Comparison of ENCODE assay signal across 9 mouse cellular contexts in genomic region chr2:170442535-170442934, GRCm38 (mm10). TPM values are rescaled to one million over a fixed set of nuclear protein-coding genes. Genes with fewer than 3 reads are reported as not detected.
DNase-seq lines count a peak whose midpoint lies in the region; ATAC-seq and TF ChIP-seq lines count a peak whose summit lies in the region.
"Had no signal": no experiment of that assay in that cellular context is flagged by ENCODE, and none has a peak within 500 bp of the region (broad histone marks: within the 10 kb centered on the region; RNA-seq: fewer than 3 reads in every experiment).

No protein-coding gene starts in this region.

- H3K9ac ChIP-seq in kidney, embryonic 16.5 days (replicated peaks; ENCODE audit: low read length): no peak overlapping the region
- H3K9ac ChIP-seq in kidney, postnatal 0 days (ENCODE audit: low read depth, low read length): no peak overlapping the region
- no peak overlapping the region for H3K9ac ChIP-seq in intestine, embryonic 15.5 days
- H3K9ac ChIP-seq: embryonic facial prominence, embryonic 13.5 days had no signal

- no peaks in the 10 kb centered on the region for H3K9me3 ChIP-seq in kidney, embryonic 16.5 days (ENCODE audit: low read length)
- H3K9me3 ChIP-seq in kidney, postnatal 0 days (replicated peaks; ENCODE audit: low read length): no peaks in the 10 kb centered on the region
- no peaks in the 10 kb centered on the region for H3K9me3 ChIP-seq in intestine, embryonic 15.5 days
- H3K9me3 ChIP-seq: embryonic facial prominence, embryonic 13.5 days had no signal

- 82% methylated on average over 3 of the region's 3 CpGs for WGBS in kidney, adult 2 months
- 82% methylated on average over 3 of the region's 3 CpGs for WGBS in kidney, embryonic 16.5 days
- WGBS in kidney, postnatal 0 days: 86% methylated on average over 3 of the region's 3 CpGs
- 72% methylated on average over 3 of the region's 3 CpGs for WGBS in intestine, embryonic 15.5 days

- H3K4me2 ChIP-seq in kidney, embryonic 16.5 days (replicated peaks; ENCODE audit: low read depth, low read length): no peak overlapping the region
- no peak overlapping the region for H3K4me2 ChIP-seq in kidney, postnatal 0 days (ENCODE audit: low read length)
- no peak overlapping the region for H3K4me2 ChIP-seq in intestine, embryonic 15.5 days (replicated peaks)
- H3K4me2 ChIP-seq: embryonic facial prominence, embryonic 13.5 days had no signal

- no peaks in the 10 kb centered on the region for H3K36me3 ChIP-seq in kidney, adult 2 months (ENCODE audit: control insufficient read depth, insufficient read depth, low read length)
- H3K36me3 ChIP-seq in kidney, embryonic 16.5 days (ENCODE audit: insufficient read depth, low read length): no peaks in the 10 kb centered on the region
- no peaks in the 10 kb centered on the region for H3K36me3 ChIP-seq in kidney, postnatal 0 days (ENCODE audit: insufficient read depth, low read length)
- no peaks in the 10 kb centered on the region for H3K36me3 ChIP-seq in intestine, embryonic 15.5 days
- H3K36me3 ChIP-seq: embryonic facial prominence, embryonic 13.5 days had no signal

- TF ChIP-seq CTCF in kidney, adult 2 months (conservative IDR thresholded peaks at IDR 0.05; ENCODE audit: insufficient read depth, insufficient read length, low read depth, low read length): peak; percentile 28; the same call in 1 of the 2 replicates
- TF ChIP-seq CTCF in kidney, postnatal 0 days (IDR thresholded peaks at IDR 0.05; ENCODE audit: low read depth): peak; percentile 63

- ATAC-seq in kidney, embryonic 16.5 days (ENCODE audit: low FRiP score, low TSS enrichment): no peak
- no peak for ATAC-seq in kidney, postnatal 0 days (replicated peaks; ENCODE audit: low FRiP score, low read depth)
- ATAC-seq in intestine, embryonic 15.5 days: no peak

- no peak overlapping the region for H3K27ac ChIP-seq in kidney, adult 2 months (ENCODE audit: insufficient read depth, low read depth, low read length)
- H3K27ac ChIP-seq in kidney, embryonic 16.5 days (ENCODE audit: low read length): no peak overlapping the region
- no peak overlapping the region for H3K27ac ChIP-seq in kidney, postnatal 0 days
- no peak overlapping the region for H3K27ac ChIP-seq in intestine, embryonic 15.5 days
- H3K27ac ChIP-seq: embryonic facial prominence, embryonic 13.5 days had no signal

- no peak for TF ChIP-seq POLR2A in kidney, adult 2 months (IDR thresholded peaks at IDR 0.05; ENCODE audit: low read depth, low read length)

- DNase-seq in kidney, adult 2 months: peak; percentile 46
- DNase-seq in A20 (ENCODE audit: low read depth, low spot score) (peak; percentile 42), MEL-GATA-1-ER (ENCODE audit: extremely low read depth, low read depth) (peak; percentile 1)
- peak; percentile 34 for DNase-seq in kidney, postnatal 0 days (ENCODE audit: low spot score)
- DNase-seq in T-cell, adult 2 months (ENCODE audit: low spot score): no peak
- DNase-seq in ovary, adult 18-20 months (ENCODE audit: low spot score): no peak

- H3K4me3 ChIP-seq in kidney, adult 2 months (ENCODE audit: insufficient read depth, low read depth, low read length): no peak overlapping the region
- H3K4me3 ChIP-seq in kidney, embryonic 16.5 days (ENCODE audit: low read length): no peak overlapping the region
- no peak overlapping the region for H3K4me3 ChIP-seq in kidney, postnatal 0 days (replicated peaks; ENCODE audit: low read depth, low read length)
- H3K4me3 ChIP-seq in intestine, embryonic 15.5 days (replicated peaks): no peak overlapping the region
- H3K4me3 ChIP-seq: embryonic facial prominence, embryonic 13.5 days had no signal

- no peaks in the 10 kb centered on the region for H3K4me1 ChIP-seq in kidney, adult 2 months (ENCODE audit: control insufficient read depth, insufficient read depth, low read length)
- peaks cover 9% of the 10 kb centered on the region for H3K4me1 ChIP-seq in kidney, embryonic 16.5 days (ENCODE audit: insufficient read depth, low read length)
- H3K4me1 ChIP-seq in kidney, postnatal 0 days (replicated peaks; ENCODE audit: insufficient read depth, low read length): no peaks in the 10 kb centered on the region
- H3K4me1 ChIP-seq in intestine, embryonic 15.5 days (replicated peaks): 0 out of 2 replicates have a peak, but pooled peaks cover 3% of the 10 kb centered on the region

- H3K27me3 ChIP-seq in kidney, adult 2 months (replicated peaks; ENCODE audit: control insufficient read depth, insufficient read depth, low read length): no peaks in the 10 kb centered on the region
- no peaks in the 10 kb centered on the region for H3K27me3 ChIP-seq in kidney, embryonic 16.5 days (ENCODE audit: insufficient read depth, low read length)
- no peaks in the 10 kb centered on the region for H3K27me3 ChIP-seq in kidney, postnatal 0 days (ENCODE audit: insufficient read depth, low read length)
- H3K27me3 ChIP-seq in intestine, embryonic 15.5 days (replicated peaks): no peaks in the 10 kb centered on the region

RNA-seq across cellular contexts. Expression of gene Bcas1, which starts 14.9 kb away (rescaled TPM):
- polyA plus RNA-seq in kidney, adult 2 months (2012; rRNA removed): 0.29 and 0.45 TPM in 2 replicates
- 0.66 and 1.0 TPM in 2 replicates for polyA plus RNA-seq in kidney, embryonic 16.5 days (2015; fragmentation: Nextera tagmentation; extraction: Ambion mirVana)
- 0.61 and 0.94 TPM in 2 replicates for polyA plus RNA-seq in kidney, postnatal 0 days (2015; fragmentation: Nextera tagmentation; extraction: Ambion mirVana)
- polyA plus RNA-seq in intestine, embryonic 15.5 days (2015; fragmentation: Nextera tagmentation; extraction: Ambion mirVana): 6.0 and 7.0 TPM in 2 replicates

RNA-seq across cellular contexts. Expression of gene Pfdn4, which starts 53.7 kb away (rescaled TPM):
- 5.6 TPM in 2 replicates for polyA plus RNA-seq in kidney, adult 2 months (2012; rRNA removed)
- polyA plus RNA-seq in kidney, embryonic 16.5 days (2015; fragmentation: Nextera tagmentation; extraction: Ambion mirVana): 56.4 and 74.0 TPM in 2 replicates
- 105 and 113 TPM in 2 replicates for polyA plus RNA-seq in kidney, postnatal 0 days (2015; fragmentation: Nextera tagmentation; extraction: Ambion mirVana)
- polyA plus RNA-seq in intestine, embryonic 15.5 days (2015; fragmentation: Nextera tagmentation; extraction: Ambion mirVana): 61.6 and 81.4 TPM in 2 replicates

RNA-seq across cellular contexts. Expression of gene Cyp24a1, which starts 54.4 kb away (rescaled TPM):
- 27.5 and 29.2 TPM in 2 replicates for polyA plus RNA-seq in kidney, adult 2 months (2012; rRNA removed)
- 3.2 and 4.0 TPM in 2 replicates for polyA plus RNA-seq in kidney, embryonic 16.5 days (2015; fragmentation: Nextera tagmentation; extraction: Ambion mirVana)
- 7.4 TPM in 2 replicates for polyA plus RNA-seq in kidney, postnatal 0 days (2015; fragmentation: Nextera tagmentation; extraction: Ambion mirVana)
- not detected in 2 replicates for polyA plus RNA-seq in intestine, embryonic 15.5 days (2015; fragmentation: Nextera tagmentation; extraction: Ambion mirVana)
- polyA plus RNA-seq: embryonic facial prominence, embryonic 13.5 days had no signal

Comparison
In these comparisons a context has a peak if more than half of its experiments do, and no peak if none do; other contexts are left out.
1. DNase-seq: peak in kidney, adult 2 months (single experiment), A20 (single experiment), MEL-GATA-1-ER (single experiment) and kidney, postnatal 0 days (single experiment); none in T-cell, adult 2 months (single experiment) and ovary, adult 18-20 months (single experiment).